Mouse (Mus musculus) layer of hippocampus, postnatal 14 days (tissue): ENCODE measurements around the gene Dkk1. TPM values are rescaled to one million over a fixed set of nuclear protein-coding genes. Genes with fewer than 3 reads are reported as not detected.
A peak's percentile ranks its signal among the peaks of the same experiment; 100 is the strongest.
"Not testable (repeated sequence)": the region's sequence is repeated elsewhere in the genome, so short reads cannot be mapped to it uniquely, and the experiment has no call there.

Experiments
- DNase-seq, 2 experiments: peaks; one replicate each; pipeline ENCODE4 v3.0.0; 2021 to 2022; ENCODE audit warnings: low spot score in 2 of 2, mixed read lengths in 1 of 2
- long read RNA-seq, 2 experiments: library from polyadenylated mRNA; stranded (forward); transcript quantifications; one replicate each; pipeline ENCODE4 v2.0.0; 2021
- total RNA-seq, 2 experiments: library from RNA; stranded (reverse); gene quantifications; 2 replicates each; pipeline ENCODE4 v1.2.3; 2021

Gene Dkk1
- not detected for total RNA-seq
- long read RNA-seq, experiment 1: 0 reads
- long read RNA-seq, experiment 2: 0 reads

DNA sequence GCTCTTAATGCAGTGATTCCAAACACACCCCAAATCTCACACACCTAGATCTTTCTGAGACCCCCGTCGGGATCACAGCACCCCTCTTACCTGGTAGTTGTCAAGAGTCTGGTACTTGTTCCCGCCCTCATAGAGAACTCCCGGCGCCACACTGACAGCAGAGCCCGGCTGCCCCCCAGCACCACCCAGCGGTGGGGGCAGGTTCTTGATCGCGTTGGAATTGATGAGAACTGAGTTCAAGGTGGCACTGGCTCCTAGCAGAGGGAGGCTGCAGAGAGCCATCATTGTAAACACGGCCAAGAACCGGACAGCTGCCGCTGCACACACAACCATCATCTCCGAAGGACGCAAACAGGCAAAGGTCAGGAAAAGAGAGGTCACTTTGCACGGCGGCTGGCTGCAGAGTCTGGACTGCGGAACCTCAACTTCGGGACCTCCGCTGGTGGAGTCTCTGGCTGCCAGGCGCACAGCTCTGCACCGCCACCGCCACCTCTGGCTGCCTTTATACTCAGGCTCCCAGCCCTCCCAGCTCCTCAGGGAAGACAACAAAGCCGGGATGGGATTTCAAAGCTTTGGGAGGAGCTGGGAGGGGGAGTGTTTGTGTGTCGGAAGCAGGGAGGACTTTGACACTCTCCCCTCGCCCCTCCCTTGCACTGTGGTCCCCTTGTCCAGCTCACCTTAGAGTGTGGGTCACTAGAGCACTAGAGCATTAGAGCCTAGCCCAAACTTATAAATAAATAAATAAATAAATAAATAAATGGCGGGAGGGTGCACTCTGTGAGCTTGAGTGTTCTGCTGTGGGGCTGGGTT lies at the start of gene Dkk1:
Gene Dkk1, minus strand, starts transcription at position 622 of the 810 bp plus-strand sequence.
- DNase-seq: no peak

DNA sequence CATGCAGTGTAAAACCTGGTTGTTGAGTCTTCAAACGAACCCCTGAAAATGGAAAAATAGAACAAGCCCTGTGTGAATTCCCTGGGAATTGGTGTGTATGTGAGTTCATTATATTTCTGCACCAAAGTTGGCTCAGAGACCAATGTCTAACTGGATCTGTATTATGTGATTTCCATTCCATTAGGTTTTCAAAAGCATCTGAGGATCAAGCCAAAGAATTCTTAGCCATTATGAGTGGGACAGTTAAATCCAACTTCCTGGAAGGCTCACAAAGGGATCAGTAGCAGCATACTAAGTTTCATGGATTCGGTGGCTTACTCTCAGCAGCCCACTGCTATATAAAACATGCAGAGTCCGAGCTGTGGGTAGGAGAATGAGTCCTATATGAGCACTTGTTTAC lies 36.9 kb upstream of the Dkk1 start:
- no peak for DNase-seq

- DNase-seq: no peak
Measured at GRCm38 (mm10) chr19:30564516-30564915, 15.1 kb upstream of the Dkk1 start.

DNA sequence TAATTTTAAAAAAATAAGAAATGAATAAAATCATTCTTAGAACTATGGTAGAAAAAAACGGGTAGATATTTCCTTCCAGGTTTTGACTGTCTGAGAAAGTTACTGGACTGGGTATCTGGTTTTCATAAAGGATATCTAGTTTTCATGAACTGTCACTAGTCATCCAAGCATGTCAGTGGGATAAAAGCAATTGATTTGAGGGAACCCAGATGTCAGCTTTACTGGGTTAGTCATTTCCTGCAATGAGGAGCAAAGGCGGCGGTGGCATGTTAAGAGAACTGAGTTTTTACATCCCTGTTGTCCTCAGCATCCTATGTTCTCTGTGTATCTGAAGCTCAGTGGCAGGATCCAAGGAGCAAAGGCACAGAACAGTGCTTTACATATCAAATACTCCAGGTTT lies 14.4 kb upstream of the Dkk1 start:
- no peak for DNase-seq

- DNase-seq: no peak
Measured at GRCm38 (mm10) chr19:30558024-30558423, 8.6 kb upstream of the Dkk1 start.

GRCm38 (mm10) chr19:30554467-30554881 lies 5.0 kb upstream of the Dkk1 start:
- peak; percentile 67 to 78 for DNase-seq

DNA sequence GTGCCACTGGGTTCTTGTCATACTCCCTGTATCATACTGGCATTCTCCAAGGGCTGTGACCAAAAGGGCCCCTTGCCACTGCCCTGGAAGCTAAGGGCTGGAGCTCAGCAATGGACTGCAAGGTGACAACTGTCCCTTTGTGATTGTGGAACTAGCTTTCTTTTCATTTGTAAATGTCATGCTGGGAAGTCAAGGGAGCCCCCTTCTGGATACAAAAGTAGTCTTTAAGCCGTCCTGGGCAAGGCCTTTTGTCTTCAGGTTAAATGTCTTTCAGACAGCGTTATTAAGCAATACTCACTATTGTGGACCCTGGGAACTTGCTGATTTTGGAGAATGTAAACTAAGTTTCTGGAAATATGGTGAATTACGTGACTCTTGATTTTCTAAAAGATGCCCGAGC lies 4.3 kb upstream of the Dkk1 start:
- no peak for DNase-seq

DNA sequence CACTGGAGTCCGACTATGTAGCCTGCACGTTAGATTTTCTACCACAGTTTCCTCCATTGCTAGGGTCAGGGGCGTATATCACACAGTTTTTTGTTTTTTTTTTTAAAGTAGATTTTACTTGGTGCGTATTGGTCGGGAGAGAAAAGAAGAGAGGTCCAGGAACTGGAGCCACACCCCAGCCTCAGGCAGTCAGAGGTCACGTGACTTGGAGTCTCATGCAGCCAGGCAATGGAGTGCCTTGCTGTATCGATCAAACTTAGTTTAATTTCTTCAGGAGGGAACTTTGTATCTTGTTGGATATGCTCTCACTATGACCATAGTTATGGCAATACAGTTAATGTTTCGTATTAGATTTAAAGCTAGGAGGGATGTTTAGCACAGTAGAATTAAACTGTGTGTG lies 2.8 kb upstream of the Dkk1 start:
- no peak for DNase-seq

DNA sequence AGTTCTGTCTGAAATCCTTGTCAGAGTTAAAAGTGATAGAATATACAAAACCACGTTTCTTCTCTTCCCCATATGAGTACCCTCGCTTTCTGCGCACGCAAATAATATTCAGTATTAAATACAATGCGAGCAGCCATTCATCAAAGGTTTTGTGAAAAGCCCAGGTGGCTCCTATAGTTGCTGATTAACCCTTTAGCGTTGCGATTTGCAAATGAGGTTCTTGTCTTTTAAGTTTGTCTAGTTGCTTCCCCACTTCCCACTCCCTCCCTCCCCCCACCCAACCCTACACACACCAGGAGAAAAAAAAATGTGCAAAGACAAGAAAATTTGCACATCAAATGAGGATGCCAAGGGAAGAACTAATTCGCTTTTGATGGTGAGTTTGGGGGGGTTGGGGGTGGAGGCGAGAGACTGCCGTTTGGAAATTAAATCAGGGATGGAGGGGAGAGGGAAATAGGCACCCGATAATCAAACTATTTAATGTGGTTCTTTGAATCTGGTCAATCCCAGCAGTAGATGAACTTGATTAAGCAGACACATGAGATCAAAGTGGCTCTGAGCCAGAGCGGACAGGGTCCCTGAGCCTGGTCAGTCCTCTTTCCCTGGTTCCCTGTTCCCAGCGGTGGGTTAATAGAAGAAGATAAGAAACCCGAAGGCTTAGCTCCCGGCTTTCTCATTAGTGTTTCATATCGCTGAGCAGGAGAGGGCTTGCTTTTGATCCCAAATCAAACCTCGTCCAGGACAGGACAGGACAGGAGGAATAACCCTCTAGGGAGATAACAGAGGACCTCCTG lies 586 bp upstream of the Dkk1 start:
- no peak for DNase-seq

DNA sequence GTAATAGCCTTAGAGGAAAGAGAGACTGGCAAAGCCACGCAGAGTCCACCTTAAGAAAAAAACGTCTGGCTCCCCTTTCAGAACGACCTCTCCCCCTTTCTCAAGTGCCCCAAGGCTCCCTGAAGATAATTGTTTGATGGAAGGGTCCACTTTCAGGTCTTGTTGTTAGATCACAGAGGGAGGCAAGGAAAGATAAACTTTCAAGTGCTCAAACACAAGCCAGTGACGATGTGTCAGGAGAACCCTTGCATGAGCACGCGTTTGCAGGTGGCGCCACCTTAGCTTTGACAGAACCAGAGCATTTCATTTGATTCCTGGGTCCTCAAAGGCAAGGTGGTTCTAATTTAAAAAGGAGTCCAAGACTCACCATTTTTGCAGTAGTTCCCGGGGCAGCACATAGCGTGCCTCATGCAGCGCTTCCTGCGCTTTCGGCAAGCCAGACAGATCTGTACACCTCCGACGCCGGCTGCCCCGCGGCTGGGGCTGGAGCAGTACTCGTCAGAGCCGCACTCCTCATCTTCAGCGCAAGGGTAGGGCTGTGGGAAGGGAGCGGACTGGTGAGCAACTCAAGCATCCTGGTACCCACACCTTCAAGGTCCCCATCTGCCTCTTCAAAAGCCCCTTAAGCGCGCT lies 938 bp downstream of the Dkk1 start:
- no peak for DNase-seq

- DNase-seq: not testable (repeated sequence)
Measured at GRCm38 (mm10) chr19:30539365-30539941, 10.0 kb downstream of the Dkk1 start.

GRCm38 (mm10) chr19:30516771-30517170 lies 32.7 kb downstream of the Dkk1 start:
- DNase-seq: no peak

GRCm38 (mm10) chr19:30510481-30510880 lies 39.0 kb downstream of the Dkk1 start:
- no peak for DNase-seq

GRCm38 (mm10) chr19:30505497-30505896 lies 44.0 kb downstream of the Dkk1 start:
- no peak for DNase-seq
